Mouse (Mus musculus) spleen, adult 2 months (tissue): ENCODE measurements around the gene Slc9a2.

ENCODE experiments used
- CTCF ChIP-seq: fragments of 200-500 bp; IDR thresholded peaks from 2 replicates; pipeline ENCODE4 v1.5.1; 2011; ENCODE audit warnings: mild to moderate bottlenecking, inconsistent platforms; ENCODE audit not compliant: insufficient read depth, insufficient read length, insufficient replicate concordance; ENCODE audit errors: extremely low read depth
- POLR2A ChIP-seq: fragments of 200-500 bp; IDR thresholded peaks from 2 replicates; pipeline ENCODE4 v1.6.1; 2011; ENCODE audit warnings: low read depth, low read length, inconsistent platforms

GRCm38 (mm10) chr1:40805891-40806290 is 125.5 kb downstream of the Slc9a2 start:
- TF ChIP-seq CTCF (no peak), POLR2A (no peak)
